Mouse (Mus musculus): ENCODE results near the gene Xkr7. TPM values are rescaled to one million over a fixed set of nuclear protein-coding genes. Genes with fewer than 3 reads are reported as not detected.

Gene Xkr7
- 2.6 and 2.9 TPM in 2 replicates for polyA plus RNA-seq (2016; fragmentation: Nextera tagmentation; extraction: Ambion mirVana)

GRCm38 (mm10) chr2:153031126-153032082 is at the start of gene Xkr7:
Gene Xkr7 (plus strand): TSS chr2:153031852.
- WGBS, result under 1% methylated on average over 51 of the region's 54 CpGs
- Histone ChIP-seq H3K27ac (peak within 1 kb of the TSS; percentile 50; the same call in 1 of the 2 replicates), H3K9me3 (no peaks in the 10 kb centered on the region), H3K4me2 (replicated peaks) (peak within 1 kb of the TSS; percentile 88), H3K9ac (peak within 1 kb of the TSS; percentile 64), H3K27me3 (replicated peaks) (peaks cover 40% of the 10 kb centered on the region), H3K4me1 (peaks cover 20% of the 10 kb centered on the region), H3K4me3 (peak within 1 kb of the TSS; percentile 65), H3K36me3 (no peaks in the 10 kb centered on the region)
- peak; percentile 75 for ATAC-seq (ENCODE audit: low FRiP score, low read depth)

- ATAC-seq (ENCODE audit: low FRiP score, low read depth), result peak; percentile 44; the same call in 1 of the 2 replicates
- H3K9ac ChIP-seq, result no peak overlapping the region
- no peaks in the 10 kb centered on the region; the same call in 1 of the 2 replicates for H3K27me3 ChIP-seq (replicated peaks)
- no peak overlapping the region for H3K4me3 ChIP-seq
- H3K9me3 ChIP-seq, result no peaks in the 10 kb centered on the region
- H3K4me2 ChIP-seq (replicated peaks), result no peak overlapping the region
- peaks cover 3% of the 10 kb centered on the region; the same call in 1 of the 2 replicates for H3K4me1 ChIP-seq
- 5% methylated on average over 1 of the region's 1 CpGs for WGBS
- no peak overlapping the region for H3K27ac ChIP-seq
- no peaks in the 10 kb centered on the region for H3K36me3 ChIP-seq
Observed at GRCm38 (mm10) chr2:152985582-152985981, 46.1 kb upstream of the Xkr7 start.

GRCm38 (mm10) chr2:152991529-152991928 is 40.1 kb upstream of the Xkr7 start:
- no peaks in the 10 kb centered on the region for H3K4me1 ChIP-seq
- H3K4me3 ChIP-seq, result no peak overlapping the region
- 93% methylated on average over 9 of the region's 9 CpGs for WGBS
- no peak for ATAC-seq (ENCODE audit: low FRiP score, low read depth)
- H3K27me3 ChIP-seq (replicated peaks), result no peaks in the 10 kb centered on the region
- H3K4me2 ChIP-seq (replicated peaks), result no peak overlapping the region
- no peak overlapping the region for H3K9ac ChIP-seq
- H3K27ac ChIP-seq, result no peak overlapping the region
- no peaks in the 10 kb centered on the region for H3K9me3 ChIP-seq
- no peaks in the 10 kb centered on the region for H3K36me3 ChIP-seq

- no peaks in the 10 kb centered on the region for H3K4me1 ChIP-seq
- no peak overlapping the region for H3K9ac ChIP-seq
- no peak for ATAC-seq (ENCODE audit: low FRiP score, low read depth)
- H3K27ac ChIP-seq, result no peak overlapping the region
- WGBS, result 65% methylated on average over 4 of the region's 4 CpGs
- H3K9me3 ChIP-seq, result no peaks in the 10 kb centered on the region
- H3K27me3 ChIP-seq (replicated peaks), result no peaks in the 10 kb centered on the region
- H3K36me3 ChIP-seq, result no peaks in the 10 kb centered on the region
- no peak overlapping the region for H3K4me2 ChIP-seq (replicated peaks)
- H3K4me3 ChIP-seq, result no peak overlapping the region
Observed at GRCm38 (mm10) chr2:152997046-152997445, 34.6 kb upstream of the Xkr7 start.

GRCm38 (mm10) chr2:153002492-153003248 is 29.0 kb upstream of the Xkr7 start:
- no peak for ATAC-seq (ENCODE audit: low FRiP score, low read depth)
- 86% methylated on average over 15 of the region's 15 CpGs for WGBS
- H3K4me1 ChIP-seq, result no peaks in the 10 kb centered on the region
- H3K9ac ChIP-seq, result no peak overlapping the region
- no peak overlapping the region for H3K4me3 ChIP-seq
- H3K27me3 ChIP-seq (replicated peaks), result no peaks in the 10 kb centered on the region
- no peak overlapping the region for H3K27ac ChIP-seq
- peaks cover 12% of the 10 kb centered on the region for H3K36me3 ChIP-seq
- no peak overlapping the region for H3K4me2 ChIP-seq (replicated peaks)
- no peaks in the 10 kb centered on the region for H3K9me3 ChIP-seq

GRCm38 (mm10) chr2:153003681-153004338 is 27.8 kb upstream of the Xkr7 start:
- Histone ChIP-seq H3K4me3 (no peak overlapping the region), H3K27ac (no peak overlapping the region), H3K4me1 (no peaks in the 10 kb centered on the region), H3K27me3 (replicated peaks) (no peaks in the 10 kb centered on the region), H3K36me3 (peaks cover 23% of the 10 kb centered on the region), H3K9me3 (no peaks in the 10 kb centered on the region), H3K9ac (no peak overlapping the region), H3K4me2 (replicated peaks) (no peak overlapping the region)
- ATAC-seq (ENCODE audit: low FRiP score, low read depth), result no peak
- WGBS, result 58% methylated on average over 13 of the region's 13 CpGs

- Histone ChIP-seq H3K4me2 (replicated peaks) (no peak overlapping the region), H3K9ac (no peak overlapping the region), H3K4me3 (no peak overlapping the region), H3K4me1 (no peaks in the 10 kb centered on the region), H3K36me3 (peaks cover 44% of the 10 kb centered on the region), H3K9me3 (no peaks in the 10 kb centered on the region), H3K27ac (no peak overlapping the region), H3K27me3 (replicated peaks) (no peaks in the 10 kb centered on the region)
- no peak for ATAC-seq (ENCODE audit: low FRiP score, low read depth)
- 87% methylated on average over 3 of the region's 3 CpGs for WGBS
Observed at GRCm38 (mm10) chr2:153005981-153006380, 25.7 kb upstream of the Xkr7 start.

- H3K4me2 ChIP-seq (replicated peaks), result no peak overlapping the region
- H3K27me3 ChIP-seq (replicated peaks), result no peaks in the 10 kb centered on the region
- no peak for ATAC-seq (ENCODE audit: low FRiP score, low read depth)
- H3K9me3 ChIP-seq, result no peaks in the 10 kb centered on the region
- no peak overlapping the region for H3K9ac ChIP-seq
- no peak overlapping the region for H3K4me3 ChIP-seq
- peaks cover 66% of the 10 kb centered on the region for H3K36me3 ChIP-seq
- peaks cover 7% of the 10 kb centered on the region for H3K4me1 ChIP-seq
- 90% methylated on average over 12 of the region's 12 CpGs for WGBS
- no peak overlapping the region for H3K27ac ChIP-seq
Observed at GRCm38 (mm10) chr2:153009192-153009973, 22.3 kb upstream of the Xkr7 start.

- ATAC-seq (ENCODE audit: low FRiP score, low read depth), result no peak
- H3K36me3 ChIP-seq, result peaks cover 42% of the 10 kb centered on the region
- peak overlapping the region; percentile 81; the same call in 1 of the 2 replicates for H3K9ac ChIP-seq
- H3K9me3 ChIP-seq, result no peaks in the 10 kb centered on the region
- peaks cover 9% of the 10 kb centered on the region for H3K4me1 ChIP-seq
- WGBS, result 92% methylated on average over 11 of the region's 11 CpGs
- peak overlapping the region; percentile 92 for H3K4me2 ChIP-seq (replicated peaks)
- peak overlapping the region; percentile 84 for H3K4me3 ChIP-seq
- no peak overlapping the region for H3K27ac ChIP-seq
- no peaks in the 10 kb centered on the region for H3K27me3 ChIP-seq (replicated peaks)
Observed at GRCm38 (mm10) chr2:153013724-153014515, 17.7 kb upstream of the Xkr7 start.

- peaks cover 32% of the 10 kb centered on the region for H3K36me3 ChIP-seq
- H3K4me2 ChIP-seq (replicated peaks), result peak within 1 kb of the TSS; percentile 92
- peaks cover 9% of the 10 kb centered on the region for H3K4me1 ChIP-seq
- peak within 1 kb of the TSS; percentile 81 for H3K9ac ChIP-seq
- peak within 1 kb of the TSS; percentile 84 for H3K4me3 ChIP-seq
- no peaks in the 10 kb centered on the region for H3K27me3 ChIP-seq (replicated peaks)
- H3K9me3 ChIP-seq, result no peaks in the 10 kb centered on the region
- H3K27ac ChIP-seq, result no peak within 1 kb of the TSS
- peak; percentile 94 for ATAC-seq (ENCODE audit: low FRiP score, low read depth)
- 2% methylated on average over 54 of the region's 54 CpGs for WGBS
Observed at GRCm38 (mm10) chr2:153014758-153015593, 16.7 kb upstream of the Xkr7 start, which contains the start of gene Pdrg1. Gene Pdrg1 (minus strand): TSS chr2:153015427.
